Mouse (Mus musculus): ENCODE data around the gene Spire2. TPM values are rescaled to one million over a fixed set of nuclear protein-coding genes. Genes with fewer than 3 reads are reported as not detected.
"Not testable (repeated sequence)": the region's sequence is repeated elsewhere in the genome, so short reads cannot be mapped to it uniquely, and the experiment has no call there.

Spire2 gene
- total RNA-seq, 1 experiment from 2014 or later, result 0.23 TPM

- ATAC-seq (ENCODE audit: extremely low read depth, insufficient number of reproducible peaks, low FRiP score, poor library complexity, severe bottlenecking), result no peak
Observed at GRCm38 (mm10) chr8:123410788-123411187, 78.3 kb downstream of the Spire2 start.

GRCm38 (mm10) chr8:123411246-123411645, 78.7 kb downstream of the Spire2 start, which contains the start of gene Tubb3:
Gene Tubb3, plus strand, starts transcription at chr8:123411424.
- peak; percentile 33 for ATAC-seq (ENCODE audit: extremely low read depth, insufficient number of reproducible peaks, low FRiP score, poor library complexity, severe bottlenecking)

- no peak for ATAC-seq (ENCODE audit: extremely low read depth, insufficient number of reproducible peaks, low FRiP score, poor library complexity, severe bottlenecking)
Observed at GRCm38 (mm10) chr8:123411781-123412327, 79.3 kb downstream of the Spire2 start.

GRCm38 (mm10) chr8:123412560-123413170, 80.2 kb downstream of the Spire2 start:
- no peak for ATAC-seq (ENCODE audit: extremely low read depth, insufficient number of reproducible peaks, low FRiP score, poor library complexity, severe bottlenecking)

GRCm38 (mm10) chr8:123414255-123414654, 81.7 kb downstream of the Spire2 start:
- no peak for ATAC-seq (ENCODE audit: extremely low read depth, insufficient number of reproducible peaks, low FRiP score, poor library complexity, severe bottlenecking)

- not testable (repeated sequence) for ATAC-seq (ENCODE audit: extremely low read depth, insufficient number of reproducible peaks, low FRiP score, poor library complexity, severe bottlenecking)
Observed at GRCm38 (mm10) chr8:123414997-123415696, 82.6 kb downstream of the Spire2 start.

- no peak for ATAC-seq (ENCODE audit: extremely low read depth, insufficient number of reproducible peaks, low FRiP score, poor library complexity, severe bottlenecking)
Observed at GRCm38 (mm10) chr8:123415967-123416943, 83.7 kb downstream of the Spire2 start.

- ATAC-seq (ENCODE audit: extremely low read depth, insufficient number of reproducible peaks, low FRiP score, poor library complexity, severe bottlenecking), result no peak
Observed at GRCm38 (mm10) chr8:123416944-123417555, 84.5 kb downstream of the Spire2 start.

Other genes starting within 250 kb of the Spire2 start
- 1,023 and 1,109 TPM in 2 replicates for gene Rpl13, start 230.4 kb upstream of the Spire2 start, total RNA-seq (2017)
- gene Cpne7, start 215.3 kb upstream of the Spire2 start, total RNA-seq (2017), result 0.35 TPM in 1 of 2 replicates, not detected in the other
- not detected in 2 replicates for gene Sult5a1, start 174.4 kb upstream of the Spire2 start, total RNA-seq (2017)
- not detected in 2 replicates for gene Dpep1, start 146.5 kb upstream of the Spire2 start, total RNA-seq (2017)
- gene Chmp1a, start 120.0 kb upstream of the Spire2 start, total RNA-seq (2017), result 60.9 and 64.8 TPM in 2 replicates
- 0.12 TPM in 2 replicates for gene Spata33, start 119.9 kb upstream of the Spire2 start, total RNA-seq (2017)
- 48.5 and 58.4 TPM in 2 replicates for gene Cdk10, start 107.9 kb upstream of the Spire2 start, total RNA-seq (2017)
- 3.5 and 6.8 TPM in 2 replicates for gene Spata2l, start 96.5 kb upstream of the Spire2 start, total RNA-seq (2017)
- 55.0 and 57.4 TPM in 2 replicates for gene Zfp276, start 78.5 kb upstream of the Spire2 start, total RNA-seq (2017)
- 43.6 and 53.3 TPM in 2 replicates for gene Vps9d1, start 78.4 kb upstream of the Spire2 start, total RNA-seq (2017)
- 26.8 and 30.6 TPM in 2 replicates for gene Fanca, start 14.1 kb upstream of the Spire2 start, total RNA-seq (2017)
- 275 and 330 TPM in 2 replicates for gene Tcf25, start 41.0 kb downstream of the Spire2 start, total RNA-seq (2017)
- 0.61 TPM in 1 of 2 replicates, not detected in the other for gene Mc1r, start 74.4 kb downstream of the Spire2 start, total RNA-seq (2017)
- gene Tubb3, start 78.7 kb downstream of the Spire2 start, total RNA-seq (2017), result 1.2 TPM in 1 of 2 replicates, not detected in the other
- gene Def8, start 90.8 kb downstream of the Spire2 start, total RNA-seq (2017), result 5.0 and 6.2 TPM in 2 replicates
- gene Afg3l1, start 145.2 kb downstream of the Spire2 start, total RNA-seq (2017), result 12.8 and 17.9 TPM in 2 replicates
- 0.58 TPM in 1 of 2 replicates, not detected in the other for gene Dbndd1, start 182.8 kb downstream of the Spire2 start, total RNA-seq (2017)
- gene Gas8, start 186.1 kb downstream of the Spire2 start, total RNA-seq (2017), result 2.3 and 4.3 TPM in 2 replicates

Data from neutrophil, adult 5-6 weeks (primary cell).